Mouse (Mus musculus): ENCODE measurements around the gene Nlrp6. TPM values are rescaled to one million over a fixed set of nuclear protein-coding genes. Genes with fewer than 3 reads are reported as not detected.
"Not testable (repeated sequence)": the region's sequence is repeated elsewhere in the genome, so short reads cannot be mapped to it uniquely, and the experiment has no call there.

The Nlrp6 gene
- polyA plus RNA-seq, 1 experiment from 2014 or later, result 0.63 TPM

DNA sequence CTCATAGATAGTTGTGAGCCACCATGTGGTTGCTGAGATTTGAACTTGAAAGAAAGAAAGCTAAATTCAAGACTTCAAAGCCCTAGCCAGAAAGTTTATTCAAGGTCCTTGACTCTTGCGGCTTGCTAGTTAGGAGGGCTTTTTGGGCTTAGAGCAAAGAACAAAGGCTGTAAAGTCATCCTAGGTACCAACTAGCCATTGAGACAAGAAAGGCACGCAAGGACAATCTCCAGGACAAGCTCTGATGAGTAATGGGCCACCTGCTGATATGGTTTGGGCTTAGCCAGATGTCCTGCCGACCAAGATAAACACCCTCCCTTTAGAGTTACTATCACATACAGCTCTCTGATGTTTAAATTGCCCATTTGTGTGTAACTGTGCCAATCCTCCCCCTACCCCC is 48.0 kb downstream of the Nlrp6 start:
- not testable (repeated sequence) for H3K9ac ChIP-seq; H3K4me2 ChIP-seq; H3K9me3 ChIP-seq; ATAC-seq (replicated peaks); H3K36me3 ChIP-seq (replicated peaks); H3K27ac ChIP-seq; H3K4me1 ChIP-seq; H3K4me3 ChIP-seq; H3K27me3 ChIP-seq (replicated peaks)
- WGBS, result 19% methylated on average over 3 of the region's 3 CpGs

DNA sequence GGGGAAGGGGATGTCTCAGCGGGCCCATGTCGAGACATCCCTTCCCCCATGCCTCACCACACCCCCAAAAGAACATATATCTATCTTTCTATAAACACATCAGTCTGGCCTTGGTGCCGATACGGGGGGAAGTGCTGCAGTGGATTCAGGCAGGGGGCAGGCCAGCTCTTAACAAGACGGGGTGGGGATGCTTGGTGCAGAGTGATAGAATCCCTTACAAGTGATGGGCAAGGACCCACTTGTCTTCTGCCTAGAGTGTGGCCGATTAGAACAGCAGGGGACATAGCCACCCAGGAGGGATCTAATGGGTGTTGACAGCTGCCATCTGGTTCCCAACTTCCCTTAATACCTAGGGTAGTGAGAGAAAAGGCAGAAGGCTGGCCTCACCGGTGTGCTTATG is 50.2 kb downstream of the Nlrp6 start:
- H3K4me3 ChIP-seq, result no peak overlapping the region
- WGBS, result 52% methylated on average over 7 of the region's 7 CpGs
- H3K9ac ChIP-seq, result no peak overlapping the region
- no peaks in the 10 kb centered on the region for H3K36me3 ChIP-seq (replicated peaks)
- ATAC-seq (replicated peaks), result no peak
- no peak overlapping the region for H3K27ac ChIP-seq
- peaks cover 4% of the 10 kb centered on the region; the same call in 1 of the 2 replicates for H3K4me1 ChIP-seq
- no peaks in the 10 kb centered on the region for H3K9me3 ChIP-seq
- H3K27me3 ChIP-seq (replicated peaks), result 0 out of 2 replicates have a peak, but pooled peaks cover 3% of the 10 kb centered on the region
- H3K4me2 ChIP-seq, result no peak overlapping the region

DNA sequence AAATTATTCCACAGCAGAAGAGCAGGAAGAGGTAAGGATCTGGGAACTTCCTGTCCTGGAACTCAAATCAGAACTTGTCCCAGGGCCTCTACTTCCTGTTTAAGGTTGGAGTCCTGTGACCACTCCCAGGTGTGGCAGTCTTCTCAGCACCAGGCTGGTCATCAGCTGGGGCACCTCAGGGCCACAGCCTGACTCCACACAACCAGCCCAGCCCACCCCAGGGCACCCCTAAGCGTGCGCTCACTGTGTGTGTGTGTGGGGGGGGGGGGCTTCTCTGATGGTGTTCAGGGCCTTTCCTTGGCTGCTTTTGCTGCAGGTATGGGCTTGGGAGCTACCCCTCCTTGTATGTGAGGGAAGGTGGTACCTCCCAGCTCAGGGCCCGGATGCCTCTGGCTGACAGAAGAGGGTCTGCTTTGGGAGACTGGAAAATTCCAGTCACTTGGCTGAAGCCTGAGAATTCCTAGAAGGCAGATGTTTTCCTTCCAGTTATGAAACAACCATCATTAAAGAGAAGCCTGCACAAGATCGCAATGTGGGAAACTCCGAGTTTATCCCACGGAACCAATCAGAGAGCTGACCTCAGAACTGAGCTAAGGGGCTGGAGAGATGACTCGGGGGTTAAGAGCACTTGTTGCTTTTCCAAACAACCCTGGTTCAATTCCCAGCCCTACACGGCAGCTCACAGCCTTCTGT is 50.9 kb downstream of the Nlrp6 start:
- no peak overlapping the region for H3K9ac ChIP-seq
- 0 out of 2 replicates have a peak, but pooled peaks cover 3% of the 10 kb centered on the region for H3K27me3 ChIP-seq (replicated peaks)
- ATAC-seq (replicated peaks), result no peak
- no peaks in the 10 kb centered on the region for H3K9me3 ChIP-seq
- H3K36me3 ChIP-seq (replicated peaks), result no peaks in the 10 kb centered on the region
- 87% methylated on average over 8 of the region's 8 CpGs for WGBS
- H3K27ac ChIP-seq, result no peak overlapping the region
- H3K4me2 ChIP-seq, result no peak overlapping the region
- H3K4me3 ChIP-seq, result no peak overlapping the region
- peaks cover 4% of the 10 kb centered on the region; the same call in 1 of the 2 replicates for H3K4me1 ChIP-seq

DNA sequence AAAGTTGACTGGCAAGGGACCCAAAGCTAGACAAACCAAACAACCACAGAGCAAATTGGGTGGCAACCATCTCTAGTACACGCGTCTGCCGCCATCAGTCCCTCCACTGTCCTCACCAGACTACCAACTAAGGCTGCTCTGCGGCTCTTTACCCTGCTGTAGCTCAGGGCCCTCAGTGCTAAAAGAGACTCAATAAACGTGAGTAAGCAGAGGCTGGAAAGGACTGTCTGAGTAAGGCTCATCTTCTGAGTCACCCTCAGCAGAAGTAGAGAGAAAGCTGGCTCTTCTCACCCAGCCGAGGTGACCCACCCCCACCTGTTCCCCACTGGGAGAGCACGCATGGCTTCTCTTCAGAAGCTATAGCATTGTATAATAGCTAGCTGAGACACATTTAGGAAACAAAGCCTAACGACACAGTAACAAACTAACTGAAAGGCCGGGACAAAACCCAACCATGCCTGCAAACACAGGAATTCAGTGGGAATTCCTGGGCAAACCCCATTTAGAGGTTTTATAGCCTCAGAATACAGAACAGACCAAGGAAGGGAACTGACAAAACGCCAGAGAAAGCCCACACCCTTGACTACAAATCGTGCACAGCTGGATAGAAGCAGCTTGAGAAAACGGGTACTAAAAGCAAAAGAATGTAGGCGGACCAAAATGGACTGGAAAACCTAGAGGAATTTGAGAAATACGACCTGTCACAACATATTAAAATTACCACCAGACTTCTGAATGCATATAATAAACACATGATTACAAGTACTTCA is 52.9 kb downstream of the Nlrp6 start:
- H3K4me2 ChIP-seq, result no peak overlapping the region
- H3K36me3 ChIP-seq (replicated peaks), result no peaks in the 10 kb centered on the region
- ATAC-seq (replicated peaks), result no peak
- no peak overlapping the region for H3K4me3 ChIP-seq
- peaks cover 4% of the 10 kb centered on the region; the same call in 1 of the 2 replicates for H3K4me1 ChIP-seq
- no peak overlapping the region for H3K9ac ChIP-seq
- WGBS, result 29% methylated on average over 14 of the region's 14 CpGs
- H3K27me3 ChIP-seq (replicated peaks), result 0 out of 2 replicates have a peak, but pooled peaks cover 3% of the 10 kb centered on the region
- no peaks in the 10 kb centered on the region for H3K9me3 ChIP-seq
- no peak overlapping the region for H3K27ac ChIP-seq

DNA sequence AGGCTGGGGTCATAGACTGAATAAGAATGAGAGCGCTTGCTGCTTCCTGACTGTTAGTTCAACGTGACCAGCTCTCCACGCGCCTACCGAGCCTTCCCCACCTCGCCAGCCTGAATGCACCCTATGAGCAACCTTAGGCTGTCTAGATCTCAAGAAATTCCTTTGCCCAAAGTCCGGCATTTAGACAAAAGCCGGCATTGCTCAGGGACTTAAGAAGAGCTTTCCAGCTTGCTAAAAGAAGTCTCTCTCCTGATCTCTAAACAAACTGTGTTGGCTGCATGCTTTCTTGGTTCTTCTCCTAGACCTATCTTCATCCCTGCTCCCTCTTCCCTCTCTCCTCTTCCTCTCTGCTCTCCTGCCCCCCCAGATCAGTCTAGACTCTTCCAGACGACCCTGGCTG is 54.2 kb downstream of the Nlrp6 start:
- Histone ChIP-seq H3K4me1 (peaks cover 4% of the 10 kb centered on the region; the same call in 1 of the 2 replicates), H3K27me3 (replicated peaks) (0 out of 2 replicates have a peak, but pooled peaks cover 3% of the 10 kb centered on the region), H3K9ac (no peak overlapping the region), H3K9me3 (no peaks in the 10 kb centered on the region), H3K4me3 (no peak overlapping the region), H3K4me2 (no peak overlapping the region), H3K27ac (no peak overlapping the region), H3K36me3 (replicated peaks) (no peaks in the 10 kb centered on the region)
- WGBS, result 11% methylated on average over 9 of the region's 9 CpGs
- ATAC-seq (replicated peaks), result no peak

DNA sequence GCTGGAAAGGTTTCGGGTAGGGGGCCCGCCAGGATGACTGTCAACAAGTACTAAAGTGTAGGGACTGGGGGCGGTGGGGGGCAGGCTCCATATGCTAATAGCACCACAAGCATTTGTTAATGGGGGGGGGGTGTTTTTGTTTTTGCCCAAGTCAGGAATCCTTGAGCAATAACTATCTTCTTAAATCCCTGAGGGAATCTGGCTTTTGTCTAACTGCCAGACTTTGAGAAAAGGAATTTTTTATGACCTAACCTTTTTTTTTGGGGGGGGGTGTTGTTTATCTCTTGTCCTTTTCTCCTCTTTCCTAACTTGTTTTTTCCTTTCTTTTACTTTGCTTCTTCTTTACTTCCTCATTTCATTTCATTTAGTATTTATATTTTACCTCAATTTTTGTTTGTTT is 54.8 kb downstream of the Nlrp6 start:
- Histone ChIP-seq H3K27me3 (replicated peaks) (0 out of 2 replicates have a peak, but pooled peaks cover 3% of the 10 kb centered on the region), H3K36me3 (replicated peaks) (no peaks in the 10 kb centered on the region), H3K4me3 (no peak overlapping the region), H3K27ac (no peak overlapping the region), H3K9ac (no peak overlapping the region), H3K4me1 (peaks cover 4% of the 10 kb centered on the region; the same call in 1 of the 2 replicates), H3K4me2 (no peak overlapping the region), H3K9me3 (no peaks in the 10 kb centered on the region)
- 27% methylated on average over 3 of the region's 3 CpGs for WGBS
- ATAC-seq (replicated peaks), result no peak

DNA sequence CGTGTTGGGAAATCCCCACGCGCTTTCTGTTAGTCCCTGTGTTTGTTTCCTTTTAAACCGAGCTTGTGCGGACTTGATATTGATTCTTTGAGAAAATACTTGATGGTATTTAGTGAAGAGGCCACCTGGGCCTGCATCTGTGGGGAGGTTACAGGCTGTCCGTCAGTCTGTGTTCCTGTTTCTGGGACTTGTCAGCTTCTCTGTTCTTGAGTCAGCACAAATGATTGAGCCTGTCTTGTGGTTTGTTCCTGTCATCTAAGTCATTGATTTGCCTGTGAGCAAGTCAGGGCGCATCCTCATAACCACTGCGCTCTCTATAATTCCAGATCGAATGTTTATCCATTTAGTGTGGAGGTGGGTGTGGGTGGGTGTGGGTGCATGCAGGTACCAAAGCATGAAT is 56.0 kb downstream of the Nlrp6 start:
- not testable (repeated sequence) for H3K4me3 ChIP-seq; H3K4me2 ChIP-seq; ATAC-seq (replicated peaks); H3K36me3 ChIP-seq (replicated peaks); H3K27ac ChIP-seq; H3K4me1 ChIP-seq; H3K9ac ChIP-seq; H3K27me3 ChIP-seq (replicated peaks); H3K9me3 ChIP-seq
- WGBS, result 91% methylated on average over 9 of the region's 9 CpGs

Other genes starting within 250 kb of the Nlrp6 start
- gene Olfr45, start 239.0 kb upstream of the Nlrp6 start, polyA plus RNA-seq (2015; fragmentation: Nextera tagmentation; extraction: Ambion mirVana), result not detected in 2 replicates
- gene Olfr541, start 223.6 kb upstream of the Nlrp6 start, polyA plus RNA-seq (2015; fragmentation: Nextera tagmentation; extraction: Ambion mirVana), result not detected in 2 replicates
- gene Cyp2e1, start 157.2 kb upstream of the Nlrp6 start, polyA plus RNA-seq (2015; fragmentation: Nextera tagmentation; extraction: Ambion mirVana), result not detected in 2 replicates
- gene Syce1, start 133.1 kb upstream of the Nlrp6 start, polyA plus RNA-seq (2015; fragmentation: Nextera tagmentation; extraction: Ambion mirVana), result 0.45 and 0.55 TPM in 2 replicates
- 34.1 and 36.5 TPM in 2 replicates for gene Zfp941, start 98.7 kb upstream of the Nlrp6 start, polyA plus RNA-seq (2015; fragmentation: Nextera tagmentation; extraction: Ambion mirVana)
- 0.38 TPM in 1 of 2 replicates, not detected in the other for gene Urah, start 85.9 kb upstream of the Nlrp6 start, polyA plus RNA-seq (2015; fragmentation: Nextera tagmentation; extraction: Ambion mirVana)
- not detected in 2 replicates for gene Scgb1c1, start 75.4 kb upstream of the Nlrp6 start, polyA plus RNA-seq (2015; fragmentation: Nextera tagmentation; extraction: Ambion mirVana)
- not detected in 2 replicates for gene Odf3, start 73.1 kb upstream of the Nlrp6 start, polyA plus RNA-seq (2015; fragmentation: Nextera tagmentation; extraction: Ambion mirVana)
- gene Gm45785, start 64.6 kb upstream of the Nlrp6 start, polyA plus RNA-seq (2015; fragmentation: Nextera tagmentation; extraction: Ambion mirVana), result 0.23 and 0.36 TPM in 2 replicates
- 110 and 111 TPM in 2 replicates for gene Ric8a, start 63.9 kb upstream of the Nlrp6 start, polyA plus RNA-seq (2015; fragmentation: Nextera tagmentation; extraction: Ambion mirVana)
- 41.1 and 46.2 TPM in 2 replicates for gene Bet1l, start 63.3 kb upstream of the Nlrp6 start, polyA plus RNA-seq (2015; fragmentation: Nextera tagmentation; extraction: Ambion mirVana)
- 279 and 282 TPM in 2 replicates for gene Psmd13, start 38.9 kb upstream of the Nlrp6 start, polyA plus RNA-seq (2015; fragmentation: Nextera tagmentation; extraction: Ambion mirVana)
- gene Sirt3, start 38.6 kb upstream of the Nlrp6 start, polyA plus RNA-seq (2015; fragmentation: Nextera tagmentation; extraction: Ambion mirVana), result 54.0 and 55.5 TPM in 2 replicates
- gene Cox8b, start 20.5 kb upstream of the Nlrp6 start, polyA plus RNA-seq (2015; fragmentation: Nextera tagmentation; extraction: Ambion mirVana), result not detected in 2 replicates
- 6.2 and 8.4 TPM in 2 replicates for gene Pgghg, start 20.5 kb downstream of the Nlrp6 start, polyA plus RNA-seq (2015; fragmentation: Nextera tagmentation; extraction: Ambion mirVana)
- 0.65 and 1.1 TPM in 2 replicates for gene Ifitm5, start 29.4 kb downstream of the Nlrp6 start, polyA plus RNA-seq (2015; fragmentation: Nextera tagmentation; extraction: Ambion mirVana)
- gene Gm45717, start 35.0 kb downstream of the Nlrp6 start, polyA plus RNA-seq (2015; fragmentation: Nextera tagmentation; extraction: Ambion mirVana), result not detected in 2 replicates
- 135 and 145 TPM in 2 replicates for gene Ifitm2, start 35.1 kb downstream of the Nlrp6 start, polyA plus RNA-seq (2015; fragmentation: Nextera tagmentation; extraction: Ambion mirVana)
- 14.9 and 18.8 TPM in 2 replicates for gene Ifitm1, start 46.3 kb downstream of the Nlrp6 start, polyA plus RNA-seq (2015; fragmentation: Nextera tagmentation; extraction: Ambion mirVana)
- gene Ifitm3, start 89.9 kb downstream of the Nlrp6 start, polyA plus RNA-seq (2015; fragmentation: Nextera tagmentation; extraction: Ambion mirVana), result 40.9 and 59.9 TPM in 2 replicates
- 0.99 and 1.4 TPM in 2 replicates for gene Ifitm6, start 97.0 kb downstream of the Nlrp6 start, polyA plus RNA-seq (2015; fragmentation: Nextera tagmentation; extraction: Ambion mirVana)
- not detected in 2 replicates for gene Gm17387, start 108.2 kb downstream of the Nlrp6 start, polyA plus RNA-seq (2015; fragmentation: Nextera tagmentation; extraction: Ambion mirVana)
- gene B4galnt4, start 140.2 kb downstream of the Nlrp6 start, polyA plus RNA-seq (2015; fragmentation: Nextera tagmentation; extraction: Ambion mirVana), result 59.2 and 64.1 TPM in 2 replicates
- 0.84 TPM in 1 of 2 replicates, not detected in the other for gene Pkp3, start 157.3 kb downstream of the Nlrp6 start, polyA plus RNA-seq (2015; fragmentation: Nextera tagmentation; extraction: Ambion mirVana)
- 2.3 and 2.7 TPM in 2 replicates for gene Sigirr, start 179.7 kb downstream of the Nlrp6 start, polyA plus RNA-seq (2015; fragmentation: Nextera tagmentation; extraction: Ambion mirVana)
- gene Ano9, start 196.9 kb downstream of the Nlrp6 start, polyA plus RNA-seq (2015; fragmentation: Nextera tagmentation; extraction: Ambion mirVana), result 0.36 and 0.42 TPM in 2 replicates
- 83.3 and 86.2 TPM in 2 replicates for gene Ptdss2, start 201.5 kb downstream of the Nlrp6 start, polyA plus RNA-seq (2015; fragmentation: Nextera tagmentation; extraction: Ambion mirVana)

Data from midbrain, embryonic 15.5 days (tissue).